Mouse (Mus musculus) adrenal gland, postnatal 14 days (tissue): ENCODE measurements around the gene Cstf3. TPM values are rescaled to one million over a fixed set of nuclear protein-coding genes. Genes with fewer than 3 reads are reported as not detected.
"Not testable (repeated sequence)": the region's sequence is repeated elsewhere in the genome, so short reads cannot be mapped to it uniquely, and the experiment has no call there.

Experiments
- DNase-seq: peaks from one replicate; pipeline ENCODE4 v3.0.0; 2021; ENCODE audit warnings: mixed read lengths
- long read RNA-seq, 2 experiments: library from polyadenylated mRNA; stranded (forward); transcript quantifications; one replicate each; pipeline ENCODE4 v2.0.0; 2021
- total RNA-seq: library from RNA; stranded (reverse); gene quantifications from 2 replicates; pipeline ENCODE4 v1.2.3, GENCODE M21; 2021

Gene Cstf3
- total RNA-seq = 30.7 and 42.6 TPM in 2 replicates
- long read RNA-seq, experiment 1, transcript Cstf3-202 (3 exons, 2,589 nt) = major isoform, 11 of 26 reads
- long read RNA-seq, experiment 1, transcript Cstf3-201 (21 exons, 2,817 nt) = minor isoform, 6 of 26 reads
- long read RNA-seq, experiment 1, partial matches to known transcripts = 4 of 26 reads
- long read RNA-seq, experiment 1, other reads (novel, unspliced or antisense) = 3 of 26 reads
- long read RNA-seq, experiment 2, transcript Cstf3-202 (3 exons, 2,589 nt) = major isoform, 11 of 23 reads
- long read RNA-seq, experiment 2, transcript Cstf3-206 (2 exons, 644 nt) = minor isoform, 5 of 23 reads
- long read RNA-seq, experiment 2, transcript Cstf3-201 (21 exons, 2,817 nt) = minor isoform, 5 of 23 reads
- long read RNA-seq, experiment 2, partial matches to known transcripts = 0 of 23 reads
- long read RNA-seq, experiment 2, other reads (novel, unspliced or antisense) = 1 of 23 reads

- peak; percentile 99 for DNase-seq
Observed at GRCm38 (mm10) chr2:104590068-104590828, at the start of gene Cstf3. Gene Cstf3 (plus strand): TSS chr2:104590523.

GRCm38 (mm10) chr2:104556711-104557110 lies 33.6 kb upstream of the Cstf3 start:
- DNase-seq = not testable (repeated sequence)

DNA sequence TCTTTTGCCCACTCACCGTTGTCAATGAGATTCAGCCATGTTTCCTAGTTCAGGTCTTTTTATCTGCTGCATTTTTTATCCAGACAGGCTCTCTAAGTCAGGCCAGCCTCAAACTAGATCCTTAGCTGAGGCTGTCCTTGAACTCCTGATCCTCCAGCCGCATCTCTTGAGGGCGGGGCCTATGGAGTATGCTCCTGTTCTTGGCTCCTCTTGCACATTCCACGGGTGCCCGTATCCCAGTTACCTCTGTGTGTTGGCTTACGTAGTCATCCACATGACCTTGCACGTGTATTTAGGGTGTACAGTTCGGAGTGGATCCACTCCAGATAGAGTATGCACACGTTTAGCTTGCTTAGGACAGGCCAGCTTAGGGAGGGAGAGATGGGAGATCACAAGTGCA lies 32.6 kb upstream of the Cstf3 start:
- no peak for DNase-seq

GRCm38 (mm10) chr2:104558326-104558725 lies 32.0 kb upstream of the Cstf3 start:
- DNase-seq = no peak

GRCm38 (mm10) chr2:104558938-104559337 lies 31.4 kb upstream of the Cstf3 start:
- no peak for DNase-seq

GRCm38 (mm10) chr2:104559591-104560380 lies 30.5 kb upstream of the Cstf3 start:
- DNase-seq = no peak

DNA sequence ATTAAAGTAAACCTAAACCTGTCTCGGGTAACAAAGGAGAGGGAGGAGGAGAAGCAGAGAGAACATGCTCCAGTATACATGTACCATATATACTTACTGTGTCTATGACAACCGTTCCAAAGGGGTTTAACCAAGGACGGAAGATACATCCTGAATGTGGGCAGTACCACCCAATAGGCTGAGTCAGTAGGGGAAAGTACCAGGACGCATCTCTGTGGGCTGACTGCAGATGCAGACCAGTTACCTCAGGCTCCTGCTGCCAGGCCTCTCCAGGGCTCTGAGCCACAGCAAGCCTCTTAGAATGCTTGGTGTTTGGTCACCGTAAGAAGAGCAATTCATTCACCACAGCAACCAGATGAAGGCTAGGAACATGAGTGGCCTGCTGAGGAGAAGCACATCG lies 28.9 kb upstream of the Cstf3 start:
- no peak for DNase-seq

- DNase-seq = no peak
Observed at GRCm38 (mm10) chr2:104561986-104562532, 28.3 kb upstream of the Cstf3 start.

- no peak for DNase-seq
Observed at GRCm38 (mm10) chr2:104572066-104572465, 18.3 kb upstream of the Cstf3 start.

- no peak for DNase-seq
Observed at GRCm38 (mm10) chr2:104576216-104576615, 14.1 kb upstream of the Cstf3 start.

DNA sequence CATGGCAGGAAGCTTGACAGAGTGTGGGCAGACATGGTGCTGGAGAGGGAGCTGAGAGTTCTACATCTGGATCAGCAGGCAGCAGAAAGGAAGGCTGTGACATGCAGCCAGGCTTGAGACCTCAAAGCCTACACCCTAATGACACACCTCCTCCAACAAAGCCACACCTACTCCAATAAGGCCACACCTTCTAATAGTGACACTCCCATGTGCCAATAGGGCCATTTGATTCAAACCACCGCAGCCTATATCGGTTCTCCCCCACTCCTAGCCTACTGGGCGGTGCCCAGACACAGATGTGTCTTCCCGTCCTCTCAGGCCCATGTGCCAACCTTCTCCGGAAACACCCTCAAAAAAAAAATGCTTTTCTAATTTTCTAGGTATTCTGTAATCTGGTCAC lies 12.3 kb upstream of the Cstf3 start:
- no peak for DNase-seq

DNA sequence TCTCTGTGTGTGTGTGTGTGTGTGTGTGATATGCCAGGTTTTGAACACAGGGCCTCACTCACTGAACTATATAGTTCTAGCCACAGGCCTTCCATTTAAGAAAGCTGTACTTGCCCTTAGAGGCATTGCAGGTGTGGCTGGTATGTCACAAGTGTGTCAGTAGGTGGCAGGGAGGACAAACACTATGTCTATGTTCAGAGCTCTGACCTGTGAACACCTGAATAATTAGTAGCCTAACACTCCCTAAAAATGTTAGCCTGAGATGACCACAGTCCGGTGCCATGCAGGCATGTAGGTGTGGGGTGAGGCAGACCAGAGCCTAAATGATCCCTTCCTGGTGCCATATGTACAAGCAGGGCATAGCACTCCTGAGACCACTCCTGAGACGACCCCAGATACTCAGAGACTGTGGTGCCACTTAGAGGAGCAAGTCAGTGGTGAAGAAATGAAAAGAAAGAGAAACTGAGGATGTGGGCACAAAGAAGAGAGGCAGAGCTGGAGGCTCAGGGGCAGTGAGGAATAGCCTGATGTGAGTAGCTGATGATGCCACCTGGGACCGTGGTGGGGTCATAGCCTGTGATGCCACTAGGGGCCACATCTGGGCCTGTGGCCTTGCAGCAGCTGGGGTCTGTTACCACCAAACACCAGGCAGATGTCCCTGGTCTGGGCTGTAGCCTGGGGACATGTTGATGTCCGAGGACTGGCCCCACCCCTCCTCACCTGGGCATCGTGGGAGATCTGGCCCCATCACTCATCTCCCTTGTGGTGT lies 11.3 kb upstream of the Cstf3 start:
- DNase-seq = no peak

GRCm38 (mm10) chr2:104579784-104580446 lies 10.4 kb upstream of the Cstf3 start:
- DNase-seq = no peak

- no peak for DNase-seq
Observed at GRCm38 (mm10) chr2:104581281-104581879, 8.9 kb upstream of the Cstf3 start.

GRCm38 (mm10) chr2:104583032-104583431 lies 7.3 kb upstream of the Cstf3 start:
- no peak for DNase-seq

DNA sequence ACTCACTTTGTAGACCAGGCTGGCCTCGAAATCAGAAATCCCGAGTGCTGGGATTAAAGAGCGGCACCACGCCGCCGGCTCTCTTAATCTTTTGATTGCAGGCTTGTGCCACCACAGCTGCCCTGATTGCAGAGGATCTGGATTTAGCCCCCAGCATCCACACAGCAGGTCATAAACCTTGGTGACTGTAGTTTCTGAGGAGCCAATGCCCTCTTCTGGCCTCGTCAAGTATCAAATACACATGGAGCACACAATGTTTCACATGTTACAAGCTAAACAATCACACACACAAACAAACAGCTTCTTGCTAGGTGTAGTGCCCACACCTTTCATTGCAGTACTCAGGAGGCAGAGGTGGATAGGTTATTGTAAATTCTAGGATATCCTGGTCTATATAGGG lies 6.1 kb upstream of the Cstf3 start:
- no peak for DNase-seq

GRCm38 (mm10) chr2:104585645-104586044 lies 4.7 kb upstream of the Cstf3 start:
- no peak for DNase-seq

DNA sequence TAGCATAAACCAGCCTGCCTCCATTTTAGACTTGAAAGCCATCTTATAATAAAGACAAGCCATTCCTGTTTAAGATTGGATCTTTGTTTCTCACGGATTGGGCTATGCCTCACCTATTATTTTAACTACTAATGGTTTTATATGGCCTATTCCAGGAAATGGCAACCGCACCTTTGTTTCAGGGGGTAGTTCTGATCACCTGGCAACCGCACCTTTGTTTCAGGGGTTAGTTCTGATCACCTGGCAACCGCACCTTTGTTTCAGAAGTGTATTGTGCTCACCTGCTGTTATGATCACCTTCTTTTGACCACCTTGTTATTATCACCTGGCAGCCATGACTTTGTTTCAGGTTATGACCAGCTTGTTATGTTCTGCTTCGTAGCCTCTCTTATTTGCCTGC lies 1.8 kb upstream of the Cstf3 start:
- DNase-seq = no peak

GRCm38 (mm10) chr2:104590829-104591117 lies 450 bp downstream of the Cstf3 start:
- no peak for DNase-seq

DNA sequence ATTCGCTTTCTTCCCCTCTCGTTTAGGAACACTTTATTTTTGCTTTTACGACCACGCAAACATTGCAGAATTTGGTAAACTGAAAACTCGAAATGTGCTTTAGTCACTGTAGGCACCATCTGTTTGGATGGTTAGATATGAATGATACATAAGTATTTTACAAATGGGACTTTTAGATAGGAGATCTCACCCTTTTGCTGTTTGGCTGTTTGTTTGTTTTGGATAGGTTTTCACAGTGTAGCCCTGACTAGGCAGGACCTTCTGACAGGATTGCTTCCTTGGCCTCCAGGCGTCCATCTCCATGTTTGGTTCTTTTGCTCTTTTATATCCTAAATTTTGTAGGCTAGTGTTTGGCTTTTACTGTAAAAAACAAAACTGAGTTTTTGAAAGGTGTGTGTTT lies 818 bp downstream of the Cstf3 start:
- no peak for DNase-seq

- no peak for DNase-seq
Observed at GRCm38 (mm10) chr2:104595063-104595462, 4.7 kb downstream of the Cstf3 start.
